Mouse (Mus musculus): Measurements from ENCODE around the gene Wee1.

DNA sequence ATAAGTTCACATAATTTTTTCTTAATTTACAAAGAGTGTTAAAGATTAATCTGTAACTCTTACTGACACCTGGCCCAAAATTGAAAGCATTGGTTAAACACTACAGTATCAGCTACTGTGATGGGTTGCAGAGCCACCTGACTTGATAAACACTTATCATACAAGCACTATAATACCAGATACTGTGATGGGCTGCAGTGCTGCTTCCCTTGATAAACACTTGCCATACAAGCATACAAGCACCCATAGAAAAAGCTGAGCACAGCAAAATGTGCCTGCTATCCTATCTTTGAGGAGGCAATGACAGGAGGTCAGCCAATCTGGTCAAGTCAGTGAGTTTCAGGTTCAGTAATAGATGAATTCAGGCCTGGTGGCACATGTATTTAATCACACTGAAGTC is 36.6 kb upstream of the Wee1 start:
- TF ChIP-seq GATA1 (IDR thresholded peaks at IDR 0.05; ENCODE audit: borderline replicate concordance, low read length) (no peak), FLI1 (IDR thresholded peaks at IDR 0.05; ENCODE audit: low read length) (no peak)

All from megakaryocyte, embryonic 14.5 days (primary cell).